Mouse (Mus musculus): ENCODE results near the gene Myh7. TPM values are rescaled to one million over a fixed set of nuclear protein-coding genes. Genes with fewer than 3 reads are reported as not detected.
"Not testable (repeated sequence)": the region's sequence is repeated elsewhere in the genome, so short reads cannot be mapped to it uniquely, and the experiment has no call there.

Gene Myh7
- total RNA-seq, 2 experiments from 2014 or later: 4.4 to 7.4 TPM

- DNase-seq (ENCODE audit: low spot score in 2 of 2): no peak
These were observed 26.1 kb downstream of the Myh7 start for GRCm38 (mm10) chr14:54968344-54968743.

GRCm38 (mm10) chr14:54967874-54968273, 26.6 kb downstream of the Myh7 start:
- no peak for DNase-seq (ENCODE audit: low spot score in 2 of 2)

GRCm38 (mm10) chr14:54966320-54966977, 28.0 kb downstream of the Myh7 start, which contains the start of gene Myh6:
TSS of gene Myh6 (minus strand) at chr14:54966927.
- no peak for DNase-seq (ENCODE audit: low spot score in 2 of 2)

GRCm38 (mm10) chr14:54965631-54966030, 28.8 kb downstream of the Myh7 start:
- DNase-seq (ENCODE audit: low spot score in 2 of 2): no peak

- no peak for DNase-seq (ENCODE audit: low spot score in 2 of 2)
These were observed 29.4 kb downstream of the Myh7 start for GRCm38 (mm10) chr14:54965044-54965443.

- no peak for DNase-seq (ENCODE audit: low spot score in 2 of 2)
These were observed 30.7 kb downstream of the Myh7 start for GRCm38 (mm10) chr14:54963727-54964126.

GRCm38 (mm10) chr14:54962714-54963113, 31.7 kb downstream of the Myh7 start:
- DNase-seq (ENCODE audit: low spot score in 2 of 2): no peak

- DNase-seq (ENCODE audit: low spot score in 2 of 2): no peak
These were observed 32.9 kb downstream of the Myh7 start for GRCm38 (mm10) chr14:54961487-54961886.

- DNase-seq (ENCODE audit: low spot score in 2 of 2): peak; percentile 39 to 41
These were observed 33.7 kb downstream of the Myh7 start for GRCm38 (mm10) chr14:54960769-54961168.

GRCm38 (mm10) chr14:54959853-54960613, 34.4 kb downstream of the Myh7 start:
- not testable (repeated sequence) for DNase-seq (ENCODE audit: low spot score in 2 of 2)

GRCm38 (mm10) chr14:54959197-54959596, 35.2 kb downstream of the Myh7 start:
- DNase-seq (ENCODE audit: low spot score in 2 of 2): no peak

- DNase-seq (ENCODE audit: low spot score in 2 of 2): no peak
These were observed 35.9 kb downstream of the Myh7 start for GRCm38 (mm10) chr14:54958503-54958902.

GRCm38 (mm10) chr14:54956533-54956932, 37.9 kb downstream of the Myh7 start:
- DNase-seq (ENCODE audit: low spot score in 2 of 2): no peak

- DNase-seq (ENCODE audit: low spot score in 2 of 2): no peak
These were observed 38.9 kb downstream of the Myh7 start for GRCm38 (mm10) chr14:54955481-54955880.

- no peak for DNase-seq (ENCODE audit: low spot score in 2 of 2)
These were observed 40.0 kb downstream of the Myh7 start for GRCm38 (mm10) chr14:54954474-54954873.

GRCm38 (mm10) chr14:54953664-54954206, 40.7 kb downstream of the Myh7 start:
- no peak for DNase-seq (ENCODE audit: low spot score in 2 of 2)

GRCm38 (mm10) chr14:54951587-54951986, 42.8 kb downstream of the Myh7 start:
- DNase-seq (ENCODE audit: low spot score in 2 of 2): no peak

- DNase-seq (ENCODE audit: low spot score in 2 of 2): no peak
These were observed 43.9 kb downstream of the Myh7 start for GRCm38 (mm10) chr14:54950493-54950892.

- DNase-seq (ENCODE audit: low spot score in 2 of 2): no peak
These were observed 45.6 kb downstream of the Myh7 start for GRCm38 (mm10) chr14:54948781-54949180.

GRCm38 (mm10) chr14:54947008-54947407, 47.4 kb downstream of the Myh7 start:
- not testable (repeated sequence) for DNase-seq (ENCODE audit: low spot score in 2 of 2)

- no peak for DNase-seq (ENCODE audit: low spot score in 2 of 2)
These were observed 48.3 kb downstream of the Myh7 start for GRCm38 (mm10) chr14:54945975-54946704.

GRCm38 (mm10) chr14:54944939-54945338, 49.5 kb downstream of the Myh7 start:
- no peak for DNase-seq (ENCODE audit: low spot score in 2 of 2)

All from layer of hippocampus, postnatal 10 days (tissue).